Mouse (Mus musculus): ENCODE data around the gene Myo1h. TPM values are rescaled to one million over a fixed set of nuclear protein-coding genes. Genes with fewer than 3 reads are reported as not detected.

Myo1h gene
- total RNA-seq, 2 experiments from 2014 or later: 1.7 to 2.5 TPM

DNA sequence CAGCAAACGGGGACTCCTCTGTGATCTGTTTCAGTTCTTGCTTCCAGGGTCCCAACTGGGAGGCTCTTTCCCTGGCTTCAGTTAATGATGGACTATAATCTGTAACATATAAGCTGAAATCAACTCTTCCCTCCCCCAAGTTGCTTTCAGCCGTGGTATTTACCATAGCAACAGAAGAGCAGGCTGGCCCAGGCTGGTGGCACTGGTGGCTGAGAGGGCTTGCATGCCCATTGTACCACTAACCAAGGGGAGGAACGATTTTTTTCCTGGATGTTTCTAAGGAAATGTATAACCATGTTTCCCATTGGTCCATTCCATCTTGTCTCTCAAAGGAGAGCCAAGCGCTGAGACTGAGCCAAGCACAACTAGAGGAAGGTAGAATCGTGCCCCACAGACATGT lies 570 bp upstream of the Myo1h start:
- intact Hi-C loops (cut with DNase I): no loop called here
- DNase-seq (ENCODE audit: low spot score in 2 of 2): no peak

DNA sequence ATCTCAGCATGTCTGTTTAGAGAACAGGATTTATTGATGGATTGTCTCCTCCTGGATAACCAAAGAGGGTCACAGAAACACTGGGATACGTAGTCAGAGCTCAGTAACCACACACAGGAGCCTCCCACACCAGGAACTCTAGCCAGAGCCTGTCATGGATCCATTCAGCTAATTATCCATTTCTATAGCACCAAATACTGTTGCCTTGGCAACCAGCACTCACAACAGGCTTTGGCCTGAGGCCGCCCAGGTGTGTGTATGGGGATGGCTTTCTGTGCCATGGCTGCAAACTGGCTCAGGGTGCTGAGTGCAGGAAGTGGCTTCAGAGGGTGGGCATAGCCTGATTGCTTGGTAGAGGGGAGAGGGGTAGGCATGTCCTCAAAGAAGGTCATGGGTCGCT lies 1.0 kb downstream of the Myo1h start:
- intact Hi-C loops (cut with DNase I): no loop called here
- no peak for DNase-seq (ENCODE audit: low spot score in 2 of 2)

- intact Hi-C loops (cut with DNase I): no loop called here
- DNase-seq (ENCODE audit: low spot score in 2 of 2): no peak
Measured at GRCm38 (mm10) chr5:114296693-114297631, 8.0 kb downstream of the Myo1h start.

GRCm38 (mm10) chr5:114298212-114298894 lies 9.4 kb downstream of the Myo1h start:
- DNase-seq (ENCODE audit: low spot score in 2 of 2): no peak
- intact Hi-C loops (cut with DNase I): no loop called here

DNA sequence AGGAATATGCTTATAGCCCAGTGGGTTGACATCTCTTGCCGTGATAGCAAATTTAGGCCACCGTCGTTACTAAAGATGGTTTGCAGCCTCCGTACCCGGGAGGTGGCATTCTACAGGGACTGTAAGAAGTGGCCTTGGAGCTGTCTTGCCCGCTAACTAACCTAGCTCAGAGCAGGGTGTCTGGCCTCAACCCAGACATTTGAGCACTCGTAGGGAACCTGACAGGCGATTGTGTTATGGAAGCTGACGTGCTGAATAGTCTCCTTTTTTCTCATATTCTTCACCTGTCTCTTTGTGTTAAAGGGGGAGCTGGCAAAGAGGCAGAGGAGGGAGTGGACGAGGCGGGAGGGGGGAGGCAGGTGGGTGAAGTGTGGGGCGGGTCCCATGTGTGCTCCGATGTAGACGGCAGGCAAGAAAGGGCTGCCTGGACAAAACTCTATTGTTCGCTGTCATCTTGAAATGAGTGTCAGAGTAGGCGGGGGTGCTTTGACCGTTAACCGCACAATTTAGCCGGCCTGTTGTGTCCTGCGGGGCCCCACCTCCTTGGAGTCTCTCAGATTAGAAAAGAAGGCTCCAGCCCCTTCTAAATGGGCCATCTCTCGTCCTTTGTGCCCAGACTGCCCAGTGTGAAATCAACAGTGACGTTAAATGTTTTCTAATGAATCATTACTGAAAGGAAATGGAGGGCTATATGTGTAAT lies 10.3 kb downstream of the Myo1h start:
- DNase-seq (ENCODE audit: low spot score in 2 of 2): no peak
- intact Hi-C loops (cut with DNase I): no loop called here

DNA sequence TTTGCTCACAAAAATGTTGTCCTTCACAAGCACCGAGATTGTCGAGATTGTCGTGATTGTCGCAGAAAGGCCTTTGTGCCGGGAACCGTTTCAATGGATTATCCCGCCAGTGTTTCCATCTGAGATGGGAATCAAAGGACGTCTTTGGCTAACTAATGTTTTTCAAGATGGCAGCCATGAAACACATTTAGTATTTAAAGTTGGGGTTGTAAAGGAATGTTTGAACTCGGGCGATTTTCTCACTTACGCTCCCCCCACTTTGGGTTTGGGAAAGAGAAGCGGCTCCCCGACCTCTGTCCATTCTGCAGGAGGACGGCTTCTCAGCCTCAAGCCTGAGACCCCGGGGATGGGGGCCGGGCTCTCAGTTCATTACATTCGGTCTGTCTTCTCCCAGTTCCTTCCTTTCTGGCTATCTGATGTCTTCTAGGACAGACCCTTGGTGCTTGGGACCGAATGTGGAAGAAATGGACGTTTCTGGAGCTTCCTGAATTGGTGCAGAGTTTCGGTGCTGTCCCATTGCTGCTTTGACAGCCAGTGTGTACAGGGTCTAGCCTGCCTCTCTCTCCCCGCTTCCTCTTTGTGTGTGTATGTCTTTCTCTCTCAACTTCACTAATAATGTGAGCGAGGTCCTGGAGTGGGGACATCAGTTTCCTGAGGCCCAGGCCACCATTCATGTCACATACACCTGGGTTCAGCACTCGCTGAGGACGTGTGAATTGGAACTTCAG lies 11.1 kb downstream of the Myo1h start:
- intact Hi-C loops (cut with DNase I): loop anchor here (10.0 kb wide), 2 partner anchors 125 to 165 kb away; partner anchors contain the start of gene Ung

DNA sequence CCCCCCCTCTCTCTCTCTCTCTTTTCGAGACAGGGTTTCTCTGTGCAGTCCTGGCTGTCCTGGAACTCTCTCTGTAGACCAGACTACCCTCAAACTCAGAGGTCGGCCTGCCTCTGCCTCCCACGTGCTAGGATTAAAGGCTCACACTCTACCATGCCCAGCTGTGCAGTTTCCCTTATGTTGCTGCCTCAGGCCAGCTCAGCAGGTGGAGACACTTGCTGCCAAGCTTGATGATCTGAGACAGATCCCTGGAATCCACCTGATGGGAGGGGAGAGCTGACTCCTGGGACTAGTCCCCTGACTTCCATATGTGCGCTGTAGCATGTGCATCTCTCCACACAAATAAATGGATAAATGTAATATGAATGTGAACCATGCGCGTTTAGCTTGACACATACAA lies 14.2 kb downstream of the Myo1h start:
- intact Hi-C loops (cut with DNase I): loop anchor here (10.0 kb wide), 2 partner anchors 128 to 168 kb away; partner anchors contain the start of gene Ung
- no peak for DNase-seq (ENCODE audit: low spot score in 2 of 2)

More for the DNA sequence above, 11.1 kb downstream of the Myo1h start:
- DNase-seq (ENCODE audit: low spot score in 2 of 2): no peak

DNA sequence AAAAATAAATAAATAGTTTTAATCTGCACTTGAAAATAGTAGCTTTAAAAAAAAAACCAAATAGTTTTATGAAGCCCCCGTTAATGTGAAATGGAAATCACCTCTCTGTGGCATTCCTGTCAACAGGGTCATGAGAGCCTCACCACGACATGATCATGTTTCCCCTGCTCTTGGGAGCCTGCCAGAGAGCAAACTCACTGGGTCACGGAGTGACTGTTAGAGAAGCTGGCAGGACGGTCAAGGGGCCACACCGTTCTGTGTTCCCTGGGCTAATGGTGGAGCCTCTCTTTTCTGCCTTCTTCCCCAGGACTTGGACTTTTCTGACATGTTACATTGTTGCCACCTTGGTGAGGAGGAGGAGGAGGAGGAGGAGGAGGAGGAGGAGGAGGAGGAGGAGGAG lies 17.5 kb downstream of the Myo1h start:
- DNase-seq (ENCODE audit: low spot score in 2 of 2): no peak

GRCm38 (mm10) chr5:114308765-114309679 lies 20.1 kb downstream of the Myo1h start:
- DNase-seq (ENCODE audit: low spot score in 2 of 2): no peak
- intact Hi-C loops (cut with DNase I): loop anchor here (1.0 to 10.0 kb wide), 3 partner anchors 61 to 174 kb away; partner anchors contain the start of gene Ung

More for the DNA sequence above, 17.5 kb downstream of the Myo1h start:
- intact Hi-C loops (cut with DNase I): loop anchor here (10.0 kb wide), 2 partner anchors 132 to 172 kb away; partner anchors contain the start of gene Ung

DNA sequence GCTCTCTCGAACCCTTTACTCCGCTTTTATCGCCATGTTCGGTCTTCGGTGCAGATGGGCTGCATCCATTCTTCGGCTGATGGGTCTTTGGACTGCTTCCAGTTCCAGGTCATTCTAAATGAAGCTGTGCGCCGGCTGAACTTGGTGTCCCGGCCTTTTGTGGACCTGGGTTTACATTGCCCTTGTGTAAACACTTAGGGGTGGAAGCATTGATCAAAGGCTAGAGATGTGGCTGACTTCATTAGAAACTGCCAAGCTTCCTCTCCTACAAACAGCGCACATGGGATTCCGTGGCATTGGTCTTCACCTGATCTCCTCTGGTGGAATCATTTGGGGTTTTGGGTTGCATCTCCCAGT lies 20.7 kb downstream of the Myo1h start:
- no peak for DNase-seq (ENCODE audit: low spot score in 2 of 2)
- intact Hi-C loops (cut with DNase I): loop anchor here (1.0 to 10.0 kb wide), 4 partner anchors 61 to 175 kb away; partner anchors contain the start of gene Ung

- no peak for DNase-seq (ENCODE audit: low spot score in 2 of 2)
- intact Hi-C loops (cut with DNase I): no loop called here
Measured at GRCm38 (mm10) chr5:114323105-114323790, 34.3 kb downstream of the Myo1h start.

DNA sequence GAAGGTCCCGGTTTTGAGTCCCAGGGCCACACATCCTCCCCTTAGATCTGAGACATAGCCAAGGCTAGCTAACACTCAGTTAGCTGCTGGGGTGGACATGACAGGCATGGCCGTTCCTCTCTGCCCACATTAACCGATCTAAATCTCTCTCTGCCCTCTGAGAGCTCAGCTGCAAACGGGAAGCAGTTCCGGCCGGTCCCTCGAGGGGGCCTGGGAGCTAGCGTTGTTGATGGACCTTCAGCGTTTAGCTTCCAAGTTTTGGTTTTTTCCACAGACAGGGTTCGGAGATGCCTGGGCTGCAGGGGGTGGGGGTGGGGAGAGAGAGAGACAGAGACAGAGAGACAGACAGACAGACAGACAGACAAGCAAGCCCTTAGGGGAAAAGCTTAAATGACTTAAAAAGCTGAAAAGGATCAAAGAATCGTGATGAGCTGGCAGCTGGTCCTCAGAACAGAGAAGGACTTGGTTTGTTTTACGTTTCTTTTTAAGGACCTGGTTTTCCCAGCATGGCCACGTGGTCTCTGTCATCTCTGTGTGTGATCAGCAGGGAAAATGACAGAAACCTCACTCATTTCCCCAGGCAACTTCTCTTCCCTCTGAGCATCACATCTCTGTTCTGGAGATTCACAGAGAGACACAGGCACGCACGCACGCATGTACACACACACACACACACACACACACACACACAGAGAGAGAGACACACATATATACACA lies 35.0 kb downstream of the Myo1h start:
- intact Hi-C loops (cut with DNase I): no loop called here
- no peak for DNase-seq (ENCODE audit: low spot score in 2 of 2)

GRCm38 (mm10) chr5:114342996-114343395 lies 54.0 kb downstream of the Myo1h start:
- intact Hi-C loops (cut with DNase I): no loop called here

DNA sequence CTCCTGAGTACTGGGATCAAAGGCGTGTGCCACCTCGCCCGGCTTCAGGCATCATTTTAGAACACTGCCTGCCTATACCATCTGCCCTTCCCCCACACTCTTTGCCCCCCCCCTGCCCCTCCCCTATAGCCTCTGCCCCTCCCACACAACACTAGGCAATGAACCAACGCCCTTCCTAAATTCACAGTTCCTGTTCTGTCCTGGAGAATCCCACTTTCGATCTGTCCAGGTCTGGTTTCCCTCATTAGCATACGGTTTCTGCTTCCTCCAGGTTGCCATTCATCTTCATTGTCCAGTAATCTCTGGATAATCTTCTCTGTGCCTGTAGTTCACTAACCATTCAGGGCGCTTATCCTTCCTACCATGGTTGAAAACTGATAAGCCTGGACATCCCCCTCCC lies 54.6 kb downstream of the Myo1h start:
- no peak for DNase-seq (ENCODE audit: low spot score in 2 of 2)
- intact Hi-C loops (cut with DNase I): no loop called here

More at GRCm38 (mm10) chr5:114342996-114343395, 54.0 kb downstream of the Myo1h start:
- DNase-seq (ENCODE audit: low spot score in 2 of 2): no peak

GRCm38 (mm10) chr5:114345538-114345937 lies 56.6 kb downstream of the Myo1h start:
- intact Hi-C loops (cut with DNase I): no loop called here
- DNase-seq (ENCODE audit: low spot score in 2 of 2): no peak

DNA sequence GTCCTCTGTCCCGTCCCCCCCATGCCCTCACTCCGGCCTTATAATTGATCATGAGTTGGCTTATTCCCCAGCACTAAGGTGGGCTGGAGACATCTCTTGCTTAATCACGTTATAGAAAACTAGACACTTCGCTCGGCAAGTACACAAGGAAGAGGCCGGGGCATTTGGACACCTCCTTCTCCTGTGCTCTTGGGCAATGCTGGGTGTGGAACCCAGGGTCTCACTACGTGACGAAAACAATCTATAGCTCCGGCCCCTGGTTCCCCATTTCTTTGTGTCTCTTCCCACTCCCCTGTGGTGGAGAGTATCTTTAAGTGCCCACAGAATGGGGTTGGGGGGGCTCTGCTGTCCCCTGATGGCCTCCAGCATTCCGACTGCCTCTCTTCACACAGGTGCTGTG lies 58.0 kb downstream of the Myo1h start:
- intact Hi-C loops (cut with DNase I): no loop called here
- no peak for DNase-seq (ENCODE audit: low spot score in 2 of 2)

DNA sequence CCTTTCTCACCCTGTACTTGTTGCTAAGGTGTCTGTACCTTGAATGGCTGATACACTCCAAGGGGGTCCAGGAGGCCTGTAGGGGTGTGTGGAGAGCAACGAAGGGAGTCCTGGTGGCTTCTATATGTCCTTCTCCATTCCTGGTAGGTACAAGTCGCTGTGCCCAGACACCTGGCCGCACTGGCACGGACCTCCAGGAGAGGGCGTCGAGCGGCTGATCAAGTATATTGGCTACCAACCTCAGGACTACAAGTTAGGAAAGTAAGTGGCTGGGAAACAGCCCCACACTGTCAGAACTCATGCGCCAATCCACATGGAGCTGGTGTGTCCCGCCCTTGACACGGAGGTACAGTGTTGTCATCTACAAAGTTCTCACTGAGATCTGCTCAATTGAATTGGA lies 62.5 kb downstream of the Myo1h start:
- DNase-seq (ENCODE audit: low spot score in 2 of 2): no peak
- intact Hi-C loops (cut with DNase I): no loop called here
